Mouse (Mus musculus) cerebellum, adult 2 months (tissue): ENCODE data around the gene Nfat5.

Experiments used
- CTCF ChIP-seq: fragments of 200-500 bp; IDR thresholded peaks from 2 replicates; pipeline ENCODE4 v1.5.1; 2011; ENCODE audit warnings: low read depth, mild to moderate bottlenecking, control low read depth, low read length, moderate library complexity, borderline replicate concordance; ENCODE audit not compliant: insufficient read depth
- POLR2A ChIP-seq: fragments of 200-500 bp; IDR thresholded peaks from 2 replicates; pipeline ENCODE4 v1.6.1; 2011; ENCODE audit warnings: low read length, control low read depth, borderline replicate concordance; ENCODE audit not compliant: insufficient read depth

- no peak for TF ChIP-seq CTCF
- TF ChIP-seq POLR2A, result no peak
Observed at GRCm38 (mm10) chr8:107261172-107261571, 32.1 kb upstream of the Nfat5 start.
